14 mouse cellular contexts compared by ENCODE assay signal in genomic region chr2:156853584-156853983, GRCm38 (mm10). TPM values are rescaled to one million over a fixed set of nuclear protein-coding genes. Genes with fewer than 3 reads are reported as not detected.
A peak's percentile ranks its signal among the peaks of the same experiment; 100 is the strongest.
DNase-seq lines count a peak whose midpoint lies in the region; ATAC-seq and TF ChIP-seq lines count a peak whose summit lies in the region.
"Not testable (repeated sequence)": the region's sequence is repeated elsewhere in the genome, so short reads cannot be mapped to it uniquely, and the experiment has no call there.
"Had no signal": no experiment of that assay in that cellular context is flagged by ENCODE, and none has a peak within 500 bp of the region (broad histone marks: within the 10 kb centered on the region; RNA-seq: fewer than 3 reads in every experiment).

No protein-coding gene starts in this region.

- H3K36me3 ChIP-seq in embryonic facial prominence, embryonic 15.5 days, result peaks cover 40% of the 10 kb centered on the region
- H3K36me3 ChIP-seq in forebrain, postnatal 0 days (ENCODE audit: insufficient read depth); hindbrain, embryonic 15.5 days; kidney, adult 2 months (ENCODE audit: control insufficient read depth, insufficient read depth, low read length): not testable (repeated sequence)
- H3K36me3 ChIP-seq in limb, embryonic 14.5 days (ENCODE audit: control insufficient read depth, insufficient read depth, low read length), result peaks cover 71% of the 10 kb centered on the region
- peaks cover 19% of the 10 kb centered on the region for H3K36me3 ChIP-seq in lung, embryonic 16.5 days (ENCODE audit: control insufficient read depth, insufficient read depth, low read length)

- not testable (repeated sequence) for H3K27ac ChIP-seq in embryonic facial prominence, embryonic 15.5 days (replicated peaks); forebrain, postnatal 0 days (ENCODE audit: low read depth, low read length); hindbrain, embryonic 15.5 days (replicated peaks); kidney, adult 2 months (ENCODE audit: insufficient read depth, low read depth, low read length); limb, embryonic 14.5 days (replicated peaks; ENCODE audit: low read depth, low read length); lung, embryonic 16.5 days (ENCODE audit: low read length)

- not testable (repeated sequence) for H3K4me3 ChIP-seq in embryonic facial prominence, embryonic 15.5 days (replicated peaks); forebrain, postnatal 0 days (ENCODE audit: low read depth, low read length); hindbrain, embryonic 15.5 days; kidney, adult 2 months (ENCODE audit: insufficient read depth, low read depth, low read length); limb, embryonic 14.5 days (replicated peaks; ENCODE audit: low read length); lung, embryonic 16.5 days (ENCODE audit: low read length)

- peak; percentile 24 for DNase-seq in brain, embryonic 14.5 days (ENCODE audit: low read depth)
- DNase-seq in forebrain, postnatal 0 days; limb, embryonic 14.5 days (ENCODE audit: low spot score): not testable (repeated sequence)
- peak; percentile 56 for DNase-seq in kidney, adult 2 months

- peaks cover 16% of the 10 kb centered on the region for H3K4me1 ChIP-seq in embryonic facial prominence, embryonic 15.5 days
- not testable (repeated sequence) for H3K4me1 ChIP-seq in forebrain, postnatal 0 days (ENCODE audit: insufficient read depth); hindbrain, embryonic 15.5 days (replicated peaks); kidney, adult 2 months (ENCODE audit: control insufficient read depth, insufficient read depth, low read length); limb, embryonic 14.5 days (ENCODE audit: control insufficient read depth, insufficient read depth, low read length); lung, embryonic 16.5 days (replicated peaks; ENCODE audit: control insufficient read depth, insufficient read depth, low read length)

- not testable (repeated sequence) for H3K27me3 ChIP-seq in embryonic facial prominence, embryonic 15.5 days; forebrain, postnatal 0 days (ENCODE audit: insufficient read depth, low read length); hindbrain, embryonic 15.5 days; kidney, adult 2 months (replicated peaks; ENCODE audit: control insufficient read depth, insufficient read depth, low read length); limb, embryonic 14.5 days (ENCODE audit: control insufficient read depth, insufficient read depth, low read length); lung, embryonic 16.5 days (ENCODE audit: control insufficient read depth, insufficient read depth, low read depth, low read length)

- TF ChIP-seq CTCF in brain, embryonic 14.5 days (IDR thresholded peaks at IDR 0.05; ENCODE audit: borderline replicate concordance, extremely low read depth, insufficient read depth, insufficient read length); forebrain, postnatal 0 days (IDR thresholded peaks at IDR 0.05; ENCODE audit: low read depth); kidney, adult 2 months (conservative IDR thresholded peaks at IDR 0.05; ENCODE audit: insufficient read depth, insufficient read length, low read depth, low read length): not testable (repeated sequence)

- TF ChIP-seq POLR2A in brain, embryonic 14.5 days (IDR thresholded peaks at IDR 0.05; ENCODE audit: borderline replicate concordance, extremely low read depth, insufficient read depth, insufficient read length, poor library complexity, severe bottlenecking); kidney, adult 2 months (IDR thresholded peaks at IDR 0.05; ENCODE audit: low read depth, low read length); limb, embryonic 14.5 days (IDR thresholded peaks at IDR 0.05; ENCODE audit: borderline replicate concordance, extremely low read depth, insufficient read depth, insufficient read length): not testable (repeated sequence)

- 76% methylated on average over 9 of the region's 13 CpGs for WGBS in embryonic facial prominence, embryonic 15.5 days
- WGBS in forebrain, postnatal 0 days, result 43% methylated on average over 8 of the region's 13 CpGs
- WGBS in hindbrain, embryonic 15.5 days, result 58% methylated on average over 8 of the region's 13 CpGs
- 40% methylated on average over 9 of the region's 13 CpGs for WGBS in kidney, adult 2 months
- WGBS in limb, embryonic 14.5 days, result 72% methylated on average over 7 of the region's 13 CpGs
- WGBS in lung, embryonic 16.5 days, result 59% methylated on average over 7 of the region's 13 CpGs

- not testable (repeated sequence) for H3K4me2 ChIP-seq in embryonic facial prominence, embryonic 15.5 days (replicated peaks); forebrain, postnatal 0 days (ENCODE audit: low read depth); hindbrain, embryonic 15.5 days; limb, embryonic 14.5 days (replicated peaks; ENCODE audit: low read depth, low read length, severe bottlenecking); lung, embryonic 16.5 days (ENCODE audit: low read depth, low read length)

- not testable (repeated sequence) for H3K9me3 ChIP-seq in embryonic facial prominence, embryonic 15.5 days (replicated peaks); forebrain, postnatal 0 days (ENCODE audit: low read length); hindbrain, embryonic 15.5 days; limb, embryonic 14.5 days (ENCODE audit: control insufficient read depth, low read length); lung, embryonic 16.5 days (ENCODE audit: control insufficient read depth, low read length)

- H3K9ac ChIP-seq in embryonic facial prominence, embryonic 15.5 days; forebrain, postnatal 0 days; hindbrain, embryonic 15.5 days; limb, embryonic 14.5 days (ENCODE audit: low read depth, low read length, severe bottlenecking); lung, embryonic 16.5 days (ENCODE audit: low read length): not testable (repeated sequence)

- peak; percentile 50; the same call in 1 of the 2 replicates for ATAC-seq in embryonic facial prominence, embryonic 15.5 days (ENCODE audit: insufficient number of reproducible peaks, low FRiP score, low TSS enrichment, low read depth)
- ATAC-seq in forebrain, postnatal 0 days, result peak; percentile 47; the same call in 1 of the 2 replicates
- peak; percentile 56; the same call in 1 of the 2 replicates for ATAC-seq in hindbrain, embryonic 15.5 days (ENCODE audit: low FRiP score, low read depth)
- peak; percentile 39; the same call in 1 of the 2 replicates for ATAC-seq in limb, embryonic 14.5 days (ENCODE audit: low FRiP score, low read depth)
- peak; percentile 37 for ATAC-seq in lung, embryonic 16.5 days (ENCODE audit: low read depth)

RNA-seq across cellular contexts. Expression of gene 4930518I15Rik, which starts 4.2 kb away (rescaled TPM):
- polyA plus RNA-seq in brain, embryonic 14.5 days (2012; rRNA removed), result 3.3 and 4.6 TPM in 2 replicates
- polyA plus RNA-seq in embryonic facial prominence, embryonic 15.5 days (2015; fragmentation: Nextera tagmentation; extraction: Ambion mirVana), result 8.4 and 9.7 TPM in 2 replicates
- 1.00 and 2.5 TPM in 2 replicates for total RNA-seq in forebrain, postnatal 0 days (2014; rRNA removed)
- polyA plus RNA-seq in forebrain, postnatal 0 days (2015; fragmentation: Nextera tagmentation; extraction: Ambion mirVana), result 1.3 and 2.1 TPM in 2 replicates
- polyA plus RNA-seq in hindbrain, embryonic 15.5 days (2015; fragmentation: Nextera tagmentation; extraction: Ambion mirVana), result 9.1 TPM in 2 replicates
- polyA plus RNA-seq in kidney, adult 2 months (2012; rRNA removed), result 1.1 and 1.2 TPM in 2 replicates
- 2.6 and 3.2 TPM in 2 replicates for polyA plus RNA-seq in limb, embryonic 14.5 days (2012; rRNA removed)
- 5.2 and 7.0 TPM in 2 replicates for polyA plus RNA-seq in limb, embryonic 14.5 days (2014; fragmentation: Nextera tagmentation; extraction: Ambion mirVana)
- polyA plus RNA-seq in lung, embryonic 16.5 days (2015; fragmentation: Nextera tagmentation; extraction: Ambion mirVana), result 7.6 and 9.2 TPM in 2 replicates

RNA-seq across cellular contexts. Expression of gene Rab5if, which starts 9.3 kb away (rescaled TPM):
- polyA plus RNA-seq in brain, embryonic 14.5 days (2012; rRNA removed), result 118 and 143 TPM in 2 replicates
- polyA plus RNA-seq in embryonic facial prominence, embryonic 15.5 days (2015; fragmentation: Nextera tagmentation; extraction: Ambion mirVana), result 152 and 160 TPM in 2 replicates
- total RNA-seq in forebrain, postnatal 0 days (2014; rRNA removed), result 123 TPM in 2 replicates
- polyA plus RNA-seq in forebrain, postnatal 0 days (2015; fragmentation: Nextera tagmentation; extraction: Ambion mirVana), result 154 and 169 TPM in 2 replicates
- 145 and 148 TPM in 2 replicates for polyA plus RNA-seq in hindbrain, embryonic 15.5 days (2015; fragmentation: Nextera tagmentation; extraction: Ambion mirVana)
- 127 and 129 TPM in 2 replicates for polyA plus RNA-seq in kidney, adult 2 months (2012; rRNA removed)
- polyA plus RNA-seq in limb, embryonic 14.5 days (2012; rRNA removed), result 106 and 120 TPM in 2 replicates
- 167 and 171 TPM in 2 replicates for polyA plus RNA-seq in limb, embryonic 14.5 days (2014; fragmentation: Nextera tagmentation; extraction: Ambion mirVana)
- polyA plus RNA-seq in lung, embryonic 16.5 days (2015; fragmentation: Nextera tagmentation; extraction: Ambion mirVana), result 164 and 170 TPM in 2 replicates

RNA-seq across cellular contexts. Expression of gene Tgif2, which starts 13.8 kb away (rescaled TPM):
- polyA plus RNA-seq in brain, embryonic 14.5 days (2012; rRNA removed), result 32.5 and 43.0 TPM in 2 replicates
- polyA plus RNA-seq in embryonic facial prominence, embryonic 15.5 days (2015; fragmentation: Nextera tagmentation; extraction: Ambion mirVana), result 51.1 and 51.6 TPM in 2 replicates
- total RNA-seq in forebrain, postnatal 0 days (2014; rRNA removed), result 13.1 and 13.7 TPM in 2 replicates
- polyA plus RNA-seq in forebrain, postnatal 0 days (2015; fragmentation: Nextera tagmentation; extraction: Ambion mirVana), result 8.7 and 9.3 TPM in 2 replicates
- 21.3 and 22.6 TPM in 2 replicates for polyA plus RNA-seq in hindbrain, embryonic 15.5 days (2015; fragmentation: Nextera tagmentation; extraction: Ambion mirVana)
- polyA plus RNA-seq in kidney, adult 2 months (2012; rRNA removed), result 3.8 and 4.6 TPM in 2 replicates
- 57.2 and 82.2 TPM in 2 replicates for polyA plus RNA-seq in limb, embryonic 14.5 days (2012; rRNA removed)
- 64.9 and 71.7 TPM in 2 replicates for polyA plus RNA-seq in limb, embryonic 14.5 days (2014; fragmentation: Nextera tagmentation; extraction: Ambion mirVana)
- 43.9 and 47.7 TPM in 2 replicates for polyA plus RNA-seq in lung, embryonic 16.5 days (2015; fragmentation: Nextera tagmentation; extraction: Ambion mirVana)

RNA-seq across cellular contexts. Expression of gene Sla2, which starts 33.4 kb away (rescaled TPM):
- polyA plus RNA-seq in brain, embryonic 14.5 days (2012; rRNA removed), result 0.03 and 0.06 TPM in 2 replicates
- 0.52 and 0.56 TPM in 2 replicates for polyA plus RNA-seq in embryonic facial prominence, embryonic 15.5 days (2015; fragmentation: Nextera tagmentation; extraction: Ambion mirVana)
- total RNA-seq in forebrain, postnatal 0 days (2014; rRNA removed), result not detected in 2 replicates
- polyA plus RNA-seq in forebrain, postnatal 0 days (2015; fragmentation: Nextera tagmentation; extraction: Ambion mirVana), result 0.14 and 0.19 TPM in 2 replicates
- polyA plus RNA-seq in hindbrain, embryonic 15.5 days (2015; fragmentation: Nextera tagmentation; extraction: Ambion mirVana), result 0.17 TPM in 1 of 2 replicates, not detected in the other
- 0.10 and 0.67 TPM in 2 replicates for polyA plus RNA-seq in kidney, adult 2 months (2012; rRNA removed)
- 0.15 and 0.27 TPM in 2 replicates for polyA plus RNA-seq in limb, embryonic 14.5 days (2012; rRNA removed)
- 0.23 and 0.26 TPM in 2 replicates for polyA plus RNA-seq in limb, embryonic 14.5 days (2014; fragmentation: Nextera tagmentation; extraction: Ambion mirVana)
- 0.63 and 2.0 TPM in 2 replicates for polyA plus RNA-seq in lung, embryonic 16.5 days (2015; fragmentation: Nextera tagmentation; extraction: Ambion mirVana)
- total RNA-seq: adrenal gland, adult 2 months; adrenal gland, postnatal 36 days; gastrocnemius, adult 8-10 months; gastrocnemius, postnatal 4 days; heart, adult 2 months; left cerebral cortex, postnatal 10 days had no signal
- polyA plus RNA-seq: midbrain, embryonic 16.5 days had no signal
